Mouse (Mus musculus) midbrain, embryonic 16.5 days (tissue): ENCODE results near the gene Fam217b. TPM values are rescaled to one million over a fixed set of nuclear protein-coding genes. Genes with fewer than 3 reads are reported as not detected.

ENCODE experiments used
- ATAC-seq: fragments of 200-750 bp; cut with Nextera tagmentation; 2 replicates; pipeline ENCODE4 v1.8.0; 2017; ENCODE audit warnings: moderate TSS enrichment
- H3K27ac ChIP-seq: fragments of 300-500 bp; sonication (generic); 2 replicates; pipeline ENCODE4 v1.5.1; 2014; ENCODE audit warnings: mild to moderate bottlenecking, low read length, mixed read lengths
- H3K27me3 ChIP-seq: fragments of 300-500 bp; sonication (generic); 2 replicates; pipeline ENCODE4 v1.6.1; 2014; ENCODE audit warnings: low read depth, low read length, mixed read lengths; ENCODE audit not compliant: control insufficient read depth, insufficient read depth
- H3K36me3 ChIP-seq: fragments of 300-500 bp; sonication (generic); 2 replicates; pipeline ENCODE4 v1.6.1; 2014; ENCODE audit warnings: mild to moderate bottlenecking, low read length, moderate library complexity, mixed read lengths; ENCODE audit not compliant: control insufficient read depth, insufficient read depth
- H3K4me1 ChIP-seq: fragments of 300-500 bp; sonication (generic); 2 replicates; pipeline ENCODE4 v1.6.1; 2014; ENCODE audit warnings: mild to moderate bottlenecking, low read length, mixed read lengths; ENCODE audit not compliant: control insufficient read depth, insufficient read depth
- H3K4me2 ChIP-seq: fragments of 300-500 bp; sonication (generic); 2 replicates; pipeline ENCODE4 v1.6.1; 2014; ENCODE audit warnings: mild to moderate bottlenecking, low read length, mixed read lengths
- H3K4me3 ChIP-seq: fragments of 300-500 bp; sonication (generic); 2 replicates; pipeline ENCODE4 v1.5.1; 2014; ENCODE audit warnings: low read depth, mild to moderate bottlenecking, low read length, moderate library complexity, mixed read lengths
- H3K9ac ChIP-seq: fragments of 300-500 bp; sonication (generic); 2 replicates; pipeline ENCODE4 v1.6.1; 2014; ENCODE audit warnings: low read depth, low read length, mixed read lengths
- H3K9me3 ChIP-seq: fragments of 300-500 bp; sonication (generic); replicated peaks from 2 replicates; pipeline ENCODE4 v1.6.1; 2014; ENCODE audit warnings: mild to moderate bottlenecking, low read length, mixed read lengths; ENCODE audit not compliant: control insufficient read depth, poor library complexity, severe bottlenecking
- whole genome bisulfite sequencing: fragments of 180-500 bp; shearing (Covaris S2); extraction: QIAGEN DNeasy Blood & Tissue Kit; methylation state at CpG from one replicate; pipeline ENCODE4 v1.1.7; 2014; 5-methylcytosine and 5-hydroxymethylcytosine counted together
- polyA plus RNA-seq: library from polyadenylated mRNA; unstranded; fragments of >200 nt; fragmentation: Nextera tagmentation; extraction: Ambion mirVana; gene quantifications from 2 replicates; pipeline ENCODE4 v1.2.1, GENCODE M21; 2015

Gene Fam217b
- 13.4 and 18.3 TPM in 2 replicates for polyA plus RNA-seq

DNA sequence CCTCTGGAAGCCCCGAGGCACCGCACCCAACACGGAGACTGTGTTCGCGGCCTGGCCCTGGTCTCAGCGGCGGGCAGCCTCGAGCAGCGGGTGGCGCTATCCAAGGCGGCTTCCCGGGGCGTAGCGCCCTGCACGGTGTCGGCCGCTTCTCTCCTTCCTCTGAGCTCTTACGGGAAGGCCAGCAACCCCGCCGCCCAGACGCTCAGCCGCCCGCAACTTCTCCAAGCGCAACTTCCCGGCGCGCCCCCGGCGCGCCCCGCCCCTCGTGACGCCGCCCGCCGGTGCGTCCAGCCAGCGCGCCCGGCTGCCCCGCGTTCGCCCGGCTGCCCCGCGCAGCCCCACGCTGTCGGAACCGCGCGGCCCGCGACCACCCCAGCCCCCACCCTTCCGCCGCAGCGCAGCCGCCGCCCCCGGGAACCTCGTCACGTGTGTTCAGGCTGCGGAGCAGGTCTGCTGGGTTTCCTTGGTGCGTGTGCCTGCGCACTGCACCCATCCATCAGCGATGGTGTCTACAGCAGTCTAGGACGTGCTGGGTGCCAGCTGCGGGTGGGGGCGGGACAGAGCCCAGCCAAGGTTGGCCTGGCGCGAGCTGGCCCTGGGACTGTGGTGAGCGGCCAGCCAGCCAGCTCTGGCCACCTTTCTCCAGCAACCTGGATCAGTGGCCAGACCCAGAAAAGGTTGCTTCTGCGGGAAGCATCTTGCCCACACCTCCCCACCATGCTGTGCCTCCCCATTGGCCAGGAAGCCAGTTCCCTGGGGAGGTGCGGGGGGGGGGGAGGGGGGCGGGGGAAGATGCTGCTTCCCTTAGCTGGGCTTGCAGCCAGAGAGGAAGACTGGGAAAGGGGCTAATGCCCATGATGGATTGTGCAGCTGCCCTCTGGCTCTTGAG lies at the start of gene Fam217b, which contains the start of gene Ppp1r3d:
Fam217b (plus strand) TSS at position 264 of the 889 bp plus-strand sequence.
Ppp1r3d (minus strand) TSS at position 212 of the 889 bp plus-strand sequence.
- H3K4me2 ChIP-seq: peak within 1 kb of the TSS; percentile 94
- no peaks in the 10 kb centered on the region for H3K36me3 ChIP-seq
- H3K9me3 ChIP-seq: no peaks in the 10 kb centered on the region
- WGBS: under 1% methylated on average over 53 of the region's 74 CpGs
- H3K27me3 ChIP-seq: peaks cover 5% of the 10 kb centered on the region; the same call in 1 of the 2 replicates
- peaks cover 17% of the 10 kb centered on the region; the same call in 1 of the 2 replicates for H3K4me1 ChIP-seq
- ATAC-seq: peak; percentile 89
- peak within 1 kb of the TSS; percentile 71 for H3K4me3 ChIP-seq
- H3K9ac ChIP-seq: peak within 1 kb of the TSS; percentile 77
- peak within 1 kb of the TSS; percentile 79 for H3K27ac ChIP-seq

- H3K4me3 ChIP-seq: no peak within 1 kb of the TSS
- H3K9ac ChIP-seq: no peak within 1 kb of the TSS
- no peaks in the 10 kb centered on the region for H3K27me3 ChIP-seq
- H3K27ac ChIP-seq: no peak within 1 kb of the TSS
- H3K9me3 ChIP-seq: no peaks in the 10 kb centered on the region
- H3K36me3 ChIP-seq: no peaks in the 10 kb centered on the region
- WGBS: 86% methylated on average over 52 of the region's 52 CpGs
- no peak for ATAC-seq
- H3K4me1 ChIP-seq: no peaks in the 10 kb centered on the region
- no peak within 1 kb of the TSS for H3K4me2 ChIP-seq
Observed at GRCm38 (mm10) chr2:178407053-178407815, 7.1 kb upstream of the Fam217b start, which contains the start of gene Sycp2. Gene Sycp2, minus strand, starts transcription at chr2:178407685.

DNA sequence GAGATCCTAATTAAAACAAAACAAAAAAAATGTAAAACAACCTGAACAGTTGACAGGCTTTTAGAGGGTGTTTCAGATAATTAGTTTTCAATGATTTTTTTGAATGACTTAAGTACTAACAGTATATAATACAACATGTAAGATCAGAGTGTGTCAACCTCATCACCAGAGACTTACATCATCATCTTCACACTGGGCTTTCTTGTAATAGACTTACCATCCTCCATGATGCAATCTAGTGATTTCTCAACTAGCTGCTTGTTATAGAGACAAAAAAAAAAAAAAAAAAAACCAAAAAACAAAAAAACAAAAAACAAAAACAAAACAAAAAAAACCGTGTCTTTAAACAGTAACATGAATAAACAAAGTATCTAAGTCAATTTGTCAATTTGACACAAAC lies 5.3 kb upstream of the Fam217b start:
- Histone ChIP-seq H3K4me1 (peaks cover 5% of the 10 kb centered on the region; the same call in 1 of the 2 replicates), H3K4me2 (no peak overlapping the region), H3K4me3 (no peak overlapping the region), H3K27me3 (peaks cover 5% of the 10 kb centered on the region; the same call in 1 of the 2 replicates), H3K9ac (no peak overlapping the region), H3K36me3 (no peaks in the 10 kb centered on the region), H3K27ac (no peak overlapping the region), H3K9me3 (no peaks in the 10 kb centered on the region)
- 59% methylated on average over 1 of the region's 1 CpGs for WGBS
- no peak for ATAC-seq

DNA sequence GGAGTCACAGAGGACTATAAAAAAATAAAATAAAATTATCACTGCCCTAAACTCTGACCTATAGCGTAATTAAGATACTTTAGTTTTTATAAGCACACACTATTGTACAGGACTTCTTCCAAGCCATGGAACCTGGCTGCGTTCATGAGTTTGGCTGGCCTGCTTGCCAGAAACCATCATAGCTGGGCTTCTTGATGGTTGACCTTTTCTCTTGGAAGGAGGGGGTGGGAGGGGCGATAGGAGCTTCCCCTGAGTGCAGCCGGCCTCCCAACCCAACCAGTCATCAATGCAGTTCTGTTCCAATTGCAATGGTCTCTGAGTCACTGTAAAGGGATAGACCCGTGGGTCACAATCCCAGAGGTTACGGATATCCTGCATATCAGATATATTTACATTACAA lies 4.0 kb upstream of the Fam217b start:
- Histone ChIP-seq H3K4me2 (no peak overlapping the region), H3K9ac (no peak overlapping the region), H3K27ac (no peak overlapping the region), H3K36me3 (no peaks in the 10 kb centered on the region), H3K4me3 (no peak overlapping the region), H3K9me3 (no peaks in the 10 kb centered on the region), H3K4me1 (peaks cover 11% of the 10 kb centered on the region; the same call in 1 of the 2 replicates), H3K27me3 (peaks cover 5% of the 10 kb centered on the region; the same call in 1 of the 2 replicates)
- 84% methylated on average over 6 of the region's 6 CpGs for WGBS
- ATAC-seq: no peak

DNA sequence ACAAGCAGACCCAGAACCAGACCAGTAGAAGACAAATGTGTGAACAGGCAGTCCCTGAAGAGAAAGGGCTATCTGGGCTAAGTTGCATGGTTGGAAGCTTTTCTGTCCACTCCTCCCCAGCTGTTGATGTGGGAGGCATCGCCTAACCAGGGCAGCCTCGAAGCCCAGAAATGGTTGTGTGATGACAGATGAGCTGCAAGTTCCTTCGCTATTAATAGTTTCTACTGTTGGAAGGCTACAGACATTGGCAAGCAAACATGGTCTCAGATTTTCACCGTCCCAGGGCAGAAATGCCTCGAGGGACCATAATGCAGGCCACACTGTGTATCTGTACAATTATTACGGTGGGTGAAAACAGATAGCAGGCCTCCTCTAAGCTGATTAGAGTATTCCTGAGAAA lies 1.7 kb upstream of the Fam217b start:
- ATAC-seq: no peak
- Histone ChIP-seq H3K4me1 (peaks cover 17% of the 10 kb centered on the region; the same call in 1 of the 2 replicates), H3K4me2 (no peak overlapping the region; the same call in 1 of the 2 replicates), H3K9me3 (no peaks in the 10 kb centered on the region), H3K27ac (no peak overlapping the region), H3K36me3 (no peaks in the 10 kb centered on the region), H3K27me3 (peaks cover 5% of the 10 kb centered on the region; the same call in 1 of the 2 replicates), H3K9ac (no peak overlapping the region), H3K4me3 (no peak overlapping the region)
- 80% methylated on average over 6 of the region's 6 CpGs for WGBS

- 62% methylated on average over 13 of the region's 13 CpGs for WGBS
- no peak for ATAC-seq
- Histone ChIP-seq H3K4me1 (peaks cover 17% of the 10 kb centered on the region; the same call in 1 of the 2 replicates), H3K9ac (peak overlapping the region; percentile 77), H3K27ac (no peak overlapping the region), H3K9me3 (no peaks in the 10 kb centered on the region), H3K27me3 (peaks cover 5% of the 10 kb centered on the region; the same call in 1 of the 2 replicates), H3K4me3 (peak overlapping the region; percentile 71), H3K36me3 (no peaks in the 10 kb centered on the region), H3K4me2 (peak overlapping the region; percentile 94)
Observed at GRCm38 (mm10) chr2:178413081-178413480, 1.2 kb upstream of the Fam217b start.

DNA sequence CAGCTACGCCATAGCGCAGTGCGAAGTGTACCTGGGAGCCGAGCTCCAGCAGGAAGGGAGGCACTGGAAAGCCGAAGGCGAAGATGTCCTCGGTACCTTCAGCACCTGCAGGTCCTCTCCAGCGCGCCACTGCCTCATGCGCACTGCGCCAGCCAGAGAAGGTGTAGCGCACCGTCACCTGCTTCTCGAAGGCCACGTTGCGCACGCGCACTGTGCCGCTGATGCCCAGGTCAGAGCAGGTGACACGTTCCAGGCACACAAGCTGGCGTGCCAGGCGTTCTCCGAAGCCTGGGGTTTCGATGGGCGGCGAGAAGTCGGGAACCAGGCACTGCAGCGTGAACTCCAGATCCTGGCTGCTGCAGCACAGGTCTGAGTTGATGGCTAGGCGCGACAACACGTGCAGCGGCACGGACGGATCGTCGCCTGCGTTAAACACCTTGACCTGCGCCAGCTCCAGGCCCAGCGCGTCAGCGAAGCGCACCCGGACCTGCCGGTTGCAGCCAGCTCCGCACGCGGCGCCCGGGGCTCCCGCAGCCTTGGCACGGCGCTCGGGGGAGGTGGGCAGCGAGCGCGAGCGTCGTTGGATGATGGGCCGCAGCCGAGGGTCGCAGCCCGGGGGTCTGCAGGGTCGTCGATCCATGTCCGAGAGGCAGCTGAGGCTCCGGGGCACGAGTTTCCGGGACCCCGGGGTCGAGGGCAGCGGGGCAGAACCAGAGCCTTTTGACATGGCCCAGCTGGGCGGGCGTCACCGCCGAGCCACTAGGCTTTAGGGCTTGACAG lies 653 bp upstream of the Fam217b start:
- Histone ChIP-seq H3K27me3 (peaks cover 5% of the 10 kb centered on the region; the same call in 1 of the 2 replicates), H3K4me3 (peak overlapping the region; percentile 71), H3K9me3 (no peaks in the 10 kb centered on the region), H3K27ac (peak overlapping the region; percentile 79; the same call in 1 of the 2 replicates), H3K9ac (peak overlapping the region; percentile 77), H3K4me1 (peaks cover 17% of the 10 kb centered on the region; the same call in 1 of the 2 replicates), H3K4me2 (peak overlapping the region; percentile 94), H3K36me3 (no peaks in the 10 kb centered on the region)
- ATAC-seq: peak; percentile 36
- WGBS: 19% methylated on average over 70 of the region's 75 CpGs

DNA sequence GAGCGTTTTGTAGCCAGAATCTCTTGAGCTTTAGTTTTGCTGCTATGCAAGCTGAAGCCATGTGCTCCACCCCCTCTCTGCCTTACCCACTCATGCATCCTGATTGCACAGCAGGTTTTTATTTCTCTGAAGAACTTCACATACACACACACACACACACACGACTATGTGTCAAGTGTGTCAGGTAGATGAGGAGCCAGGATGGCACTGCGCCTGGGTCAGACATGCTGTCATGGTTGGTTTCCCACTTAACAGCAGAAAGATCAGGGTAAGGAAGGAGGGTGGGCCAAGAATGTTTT lies 775 bp downstream of the Fam217b start:
- Histone ChIP-seq H3K36me3 (no peaks in the 10 kb centered on the region), H3K9ac (peak overlapping the region; percentile 77), H3K9me3 (no peaks in the 10 kb centered on the region), H3K4me2 (peak overlapping the region; percentile 94), H3K27me3 (peaks cover 5% of the 10 kb centered on the region; the same call in 1 of the 2 replicates), H3K4me3 (peak overlapping the region; percentile 71), H3K27ac (no peak overlapping the region), H3K4me1 (peaks cover 17% of the 10 kb centered on the region; the same call in 1 of the 2 replicates)
- no peak; the same call in 1 of the 2 replicates for ATAC-seq
- WGBS: 24% methylated on average over 3 of the region's 3 CpGs
